ENCODE assay signal across 8 mouse cellular contexts in genomic region chr11:68902367-68902766, GRCm38 (mm10). TPM values are rescaled to one million over a fixed set of nuclear protein-coding genes. Genes with fewer than 3 reads are reported as not detected.
DNase-seq lines count a peak whose midpoint lies in the region; ATAC-seq and TF ChIP-seq lines count a peak whose summit lies in the region.

No protein-coding gene starts in this region.

- 2% methylated on average over 11 of the region's 11 CpGs for WGBS in kidney, postnatal 0 days
- 6% methylated on average over 11 of the region's 11 CpGs for WGBS in embryonic facial prominence, embryonic 10.5 days
- 2% methylated on average over 11 of the region's 11 CpGs for WGBS in intestine, embryonic 14.5 days

- no peak for ATAC-seq in kidney, postnatal 0 days (replicated peaks; ENCODE audit: low FRiP score, low read depth)
- no peak for ATAC-seq in intestine, embryonic 14.5 days (replicated peaks; ENCODE audit: low FRiP score, low TSS enrichment, low read depth)

- peaks cover 5% of the 10 kb centered on the region for H3K4me1 ChIP-seq in kidney, postnatal 0 days (replicated peaks; ENCODE audit: insufficient read depth, low read length)
- H3K4me1 ChIP-seq in embryonic facial prominence, embryonic 10.5 days: peaks cover 14% of the 10 kb centered on the region
- peaks cover 6% of the 10 kb centered on the region for H3K4me1 ChIP-seq in intestine, embryonic 14.5 days (replicated peaks; ENCODE audit: control insufficient read depth, insufficient read depth, low read length)

- H3K9ac ChIP-seq in kidney, postnatal 0 days (ENCODE audit: low read depth, low read length): peak overlapping the region; percentile 82
- H3K9ac ChIP-seq in intestine, embryonic 14.5 days (ENCODE audit: low read length): peak overlapping the region; percentile 96

- no peaks in the 10 kb centered on the region for H3K9me3 ChIP-seq in kidney, postnatal 0 days (replicated peaks; ENCODE audit: low read length)
- no peaks in the 10 kb centered on the region for H3K9me3 ChIP-seq in embryonic facial prominence, embryonic 10.5 days
- H3K9me3 ChIP-seq in intestine, embryonic 14.5 days (ENCODE audit: control insufficient read depth, low read length): no peaks in the 10 kb centered on the region

- H3K4me2 ChIP-seq in kidney, postnatal 0 days (ENCODE audit: low read length): peak overlapping the region; percentile 61
- H3K4me2 ChIP-seq in intestine, embryonic 14.5 days (ENCODE audit: low read length): peak overlapping the region; percentile 76
- peak overlapping the region; percentile 78 for H3K4me2 ChIP-seq in myocyte (ENCODE audit: low read depth)

- H3K27ac ChIP-seq in kidney, postnatal 0 days: no peak overlapping the region
- peak overlapping the region; percentile 99 for H3K27ac ChIP-seq in embryonic facial prominence, embryonic 10.5 days (replicated peaks)
- H3K27ac ChIP-seq in intestine, embryonic 14.5 days (ENCODE audit: low read depth): peak overlapping the region; percentile 87; the same call in 1 of the 2 replicates

- peaks cover 14% of the 10 kb centered on the region for H3K79me2 ChIP-seq in myocyte (ENCODE audit: control insufficient read depth, insufficient read depth)

- TF ChIP-seq CTCF in kidney, postnatal 0 days (IDR thresholded peaks at IDR 0.05; ENCODE audit: low read depth): no peak

- H3K4me3 ChIP-seq in kidney, postnatal 0 days (replicated peaks; ENCODE audit: low read depth, low read length): peak overlapping the region; percentile 62
- peak overlapping the region; percentile 99 for H3K4me3 ChIP-seq in embryonic facial prominence, embryonic 10.5 days
- peak overlapping the region; percentile 99 for H3K4me3 ChIP-seq in intestine, embryonic 14.5 days (ENCODE audit: low read depth, low read length)
- H3K4me3 ChIP-seq in myocyte: peak overlapping the region; percentile 85

- TF ChIP-seq POLR2A in myocyte (IDR thresholded peaks at IDR 0.05; ENCODE audit: insufficient read length, low read depth): no peak

- H3K27me3 ChIP-seq in kidney, postnatal 0 days (ENCODE audit: insufficient read depth, low read length): no peaks in the 10 kb centered on the region
- H3K27me3 ChIP-seq in embryonic facial prominence, embryonic 10.5 days (replicated peaks; ENCODE audit: low read depth, poor library complexity, severe bottlenecking): no peaks in the 10 kb centered on the region; the same call in 1 of the 2 replicates
- H3K27me3 ChIP-seq in intestine, embryonic 14.5 days (replicated peaks; ENCODE audit: control insufficient read depth, insufficient read depth, low read length): no peaks in the 10 kb centered on the region
- peaks cover 5% of the 10 kb centered on the region for H3K27me3 ChIP-seq in myocyte (ENCODE audit: control insufficient read depth, insufficient read depth, insufficient read length)

- intact Hi-C loops in gastrocnemius, postnatal 36 days (cut with DNase I): loop anchor here (10.0 kb wide), 1 partner anchor 222 kb away; the partner anchor contains the start of genes 9130213A22Rik, Aloxe3 and Hes7

- DNase-seq in kidney, postnatal 0 days (ENCODE audit: low spot score): no peak
- no peak for DNase-seq in kidney, postnatal 14 days
- no peak for DNase-seq in embryonic facial prominence, embryonic 10.5 days (ENCODE audit: low spot score)
- no peak for DNase-seq in intestine, embryonic 14.5 days (ENCODE audit: low spot score)
- no peak for DNase-seq in adrenal gland, adult 2 months
- no peak for DNase-seq in gastrocnemius, postnatal 36 days
- no peak for DNase-seq in right cerebral cortex, adult 18-20 months

- peak overlapping the region; percentile 37 for H3ac ChIP-seq in myocyte (ENCODE audit: control insufficient read depth, insufficient read length)

- H3K36me3 ChIP-seq in kidney, postnatal 0 days (ENCODE audit: insufficient read depth, low read length): peaks cover 29% of the 10 kb centered on the region
- H3K36me3 ChIP-seq in embryonic facial prominence, embryonic 10.5 days (replicated peaks): peaks cover 51% of the 10 kb centered on the region
- H3K36me3 ChIP-seq in intestine, embryonic 14.5 days (ENCODE audit: control insufficient read depth, insufficient read depth, low read length): peaks cover 43% of the 10 kb centered on the region
- peaks cover 10% of the 10 kb centered on the region for H3K36me3 ChIP-seq in myocyte (ENCODE audit: control insufficient read depth, insufficient read depth)

TF ChIP-seq in myocyte, 11 proteins besides CTCF, POLR2A, EP300 and RAD21:
- TF ChIP-seq MAX (IDR thresholded peaks at IDR 0.05; ENCODE audit: low read depth): no peak
- no peak for TF ChIP-seq TCF12 (IDR thresholded peaks at IDR 0.05; ENCODE audit: insufficient read depth, poor library complexity, severe bottlenecking)
- no peak for TF ChIP-seq TCF3 (IDR thresholded peaks at IDR 0.05; ENCODE audit: insufficient read length, low read depth)
- TF ChIP-seq USF1 (IDR thresholded peaks at IDR 0.05; ENCODE audit: low read depth): no peak
- TF ChIP-seq MYOD1 (IDR thresholded peaks at IDR 0.05; ENCODE audit: control insufficient read depth in 1 of 3, insufficient read length in 2 of 3, low read depth in 2 of 3): no peak
- no peak for TF ChIP-seq SRF (IDR thresholded peaks at IDR 0.05; ENCODE audit: control insufficient read depth, insufficient read length, low read depth)
- TF ChIP-seq POLR2AphosphoS2 (IDR thresholded peaks at IDR 0.05; ENCODE audit: insufficient read length, low read depth): no peak
- no peak for TF ChIP-seq E2F4 (IDR thresholded peaks at IDR 0.05; ENCODE audit: insufficient read depth)
- TF ChIP-seq REST (IDR thresholded peaks at IDR 0.05; ENCODE audit: insufficient read depth, insufficient read length): no peak
- no peak for TF ChIP-seq MYOG (IDR thresholded peaks at IDR 0.05; ENCODE audit: control insufficient read depth in 1 of 3, insufficient read depth in 1 of 3, insufficient read length in 2 of 3, low read depth in 2 of 3)
- TF ChIP-seq CEBPB (IDR thresholded peaks at IDR 0.05; ENCODE audit: insufficient read depth, poor library complexity, severe bottlenecking): no peak

RNA-seq across cellular contexts. Expression of gene Rpl26, which starts 1.0 kb away (rescaled TPM):
- 1,114 and 1,312 TPM in 2 replicates for polyA plus RNA-seq in kidney, postnatal 0 days (2015; fragmentation: Nextera tagmentation; extraction: Ambion mirVana)
- polyA plus RNA-seq in embryonic facial prominence, embryonic 10.5 days (2016; fragmentation: Nextera tagmentation; extraction: Ambion mirVana): 1,085 and 1,128 TPM in 2 replicates
- 1,271 and 1,334 TPM in 2 replicates for polyA plus RNA-seq in intestine, embryonic 14.5 days (2014; fragmentation: Nextera tagmentation; extraction: Ambion mirVana)
- polyA plus RNA-seq in myocyte (2012; fragmentation: generic; extraction: Trizol): 695 TPM
- total RNA-seq in adrenal gland, adult 2 months (2021): 1,000 to 10,000 TPM; 1,114 to 1,327 TPM
- 146 and 179 TPM in 2 replicates for polyA plus RNA-seq in adrenal gland, adult 2 months (2012; rRNA removed)
- 100 to 1,000 TPM; 536 to 627 TPM for total RNA-seq in gastrocnemius, postnatal 36 days (2021)

RNA-seq across cellular contexts. Expression of gene Rnf222, which starts 14.0 kb away (rescaled TPM):
- polyA plus RNA-seq in kidney, postnatal 0 days (2015; fragmentation: Nextera tagmentation; extraction: Ambion mirVana): 0.13 and 0.17 TPM in 2 replicates
- not detected in 2 replicates for polyA plus RNA-seq in embryonic facial prominence, embryonic 10.5 days (2016; fragmentation: Nextera tagmentation; extraction: Ambion mirVana)
- 0.07 and 0.11 TPM in 2 replicates for polyA plus RNA-seq in intestine, embryonic 14.5 days (2014; fragmentation: Nextera tagmentation; extraction: Ambion mirVana)
- polyA plus RNA-seq in myocyte (2012; fragmentation: generic; extraction: Trizol): not detected
- under 1 TPM in 1 of 2 experiments, not detected in 1; 0.09 TPM for total RNA-seq in adrenal gland, adult 2 months (2021)
- polyA plus RNA-seq in adrenal gland, adult 2 months (2012; rRNA removed): 0.23 and 0.39 TPM in 2 replicates
- total RNA-seq in gastrocnemius, postnatal 36 days (2021): not detected

RNA-seq across cellular contexts. Expression of gene Odf4, which starts 24.5 kb away (rescaled TPM):
- polyA plus RNA-seq in kidney, postnatal 0 days (2015; fragmentation: Nextera tagmentation; extraction: Ambion mirVana): 0.29 TPM in 1 of 2 replicates, not detected in the other
- polyA plus RNA-seq in embryonic facial prominence, embryonic 10.5 days (2016; fragmentation: Nextera tagmentation; extraction: Ambion mirVana): not detected in 2 replicates
- polyA plus RNA-seq in intestine, embryonic 14.5 days (2014; fragmentation: Nextera tagmentation; extraction: Ambion mirVana): 0.22 TPM in 1 of 2 replicates, not detected in the other
- not detected for polyA plus RNA-seq in myocyte (2012; fragmentation: generic; extraction: Trizol)
- total RNA-seq in adrenal gland, adult 2 months (2021): not detected
- polyA plus RNA-seq in adrenal gland, adult 2 months (2012; rRNA removed): not detected in 2 replicates
- total RNA-seq in gastrocnemius, postnatal 36 days (2021): not detected

RNA-seq across cellular contexts. Expression of gene Ndel1, which starts 30.7 kb away (rescaled TPM):
- polyA plus RNA-seq in kidney, postnatal 0 days (2015; fragmentation: Nextera tagmentation; extraction: Ambion mirVana): 86.1 and 90.9 TPM in 2 replicates
- polyA plus RNA-seq in embryonic facial prominence, embryonic 10.5 days (2016; fragmentation: Nextera tagmentation; extraction: Ambion mirVana): 56.5 and 57.4 TPM in 2 replicates
- 60.0 and 60.3 TPM in 2 replicates for polyA plus RNA-seq in intestine, embryonic 14.5 days (2014; fragmentation: Nextera tagmentation; extraction: Ambion mirVana)
- 36.7 TPM for polyA plus RNA-seq in myocyte (2012; fragmentation: generic; extraction: Trizol)
- total RNA-seq in adrenal gland, adult 2 months (2021): 10 to 100 TPM; 60.6 to 98.0 TPM
- 156 and 186 TPM in 2 replicates for polyA plus RNA-seq in adrenal gland, adult 2 months (2012; rRNA removed)
- total RNA-seq in gastrocnemius, postnatal 36 days (2021): 10 to 100 TPM; 70.0 to 81.9 TPM

RNA-seq across cellular contexts. Expression of gene Arhgef15, which starts 54.9 kb away (rescaled TPM):
- 8.9 and 11.3 TPM in 2 replicates for polyA plus RNA-seq in kidney, postnatal 0 days (2015; fragmentation: Nextera tagmentation; extraction: Ambion mirVana)
- polyA plus RNA-seq in embryonic facial prominence, embryonic 10.5 days (2016; fragmentation: Nextera tagmentation; extraction: Ambion mirVana): 8.9 and 9.2 TPM in 2 replicates
- 9.6 and 9.9 TPM in 2 replicates for polyA plus RNA-seq in intestine, embryonic 14.5 days (2014; fragmentation: Nextera tagmentation; extraction: Ambion mirVana)
- polyA plus RNA-seq in myocyte (2012; fragmentation: generic; extraction: Trizol): 0.49 TPM
- total RNA-seq in adrenal gland, adult 2 months (2021): 10 to 100 TPM; 15.2 to 21.6 TPM
- polyA plus RNA-seq in adrenal gland, adult 2 months (2012; rRNA removed): 133 and 183 TPM in 2 replicates
- 1 to 10 TPM; 6.9 to 7.8 TPM for total RNA-seq in gastrocnemius, postnatal 36 days (2021)
